Mouse (Mus musculus) stomach, embryonic 14.5 days (tissue): ENCODE data around the gene Ovol1. TPM values are rescaled to one million over a fixed set of nuclear protein-coding genes. Genes with fewer than 3 reads are reported as not detected.

Experiments
- ATAC-seq: fragments of 200-750 bp; cut with Nextera tagmentation; 2 replicates; pipeline ENCODE4 v1.8.0; 2017; ENCODE audit warnings: low read depth, moderate TSS enrichment; ENCODE audit not compliant: insufficient number of reproducible peaks, insufficient read depth, low FRiP score
- H3K27ac ChIP-seq: fragments of 300-500 bp; sonication (generic); 2 replicates; pipeline ENCODE4 v1.5.1; 2014; ENCODE audit warnings: mild to moderate bottlenecking, low read length, moderate library complexity, mixed read lengths
- H3K27me3 ChIP-seq: fragments of 300-500 bp; sonication (generic); 2 replicates; pipeline ENCODE4 v1.6.1; 2014; ENCODE audit warnings: low read length, control low read depth, mixed read lengths; ENCODE audit not compliant: control insufficient read depth, insufficient read depth
- H3K36me3 ChIP-seq: fragments of 300-500 bp; sonication (generic); 2 replicates; pipeline ENCODE4 v1.6.1; 2014; ENCODE audit warnings: mild to moderate bottlenecking, control low read depth, low read length, moderate library complexity, mixed read lengths; ENCODE audit not compliant: control insufficient read depth, insufficient read depth
- H3K4me1 ChIP-seq: fragments of 300-500 bp; sonication (generic); 2 replicates; pipeline ENCODE4 v1.6.1; 2014; ENCODE audit warnings: low read length, control low read depth, mixed read lengths; ENCODE audit not compliant: control insufficient read depth, insufficient read depth
- H3K4me2 ChIP-seq: fragments of 300-500 bp; sonication (generic); replicated peaks from 2 replicates; pipeline ENCODE4 v1.6.1; 2014; ENCODE audit warnings: low read depth, low read length, control low read depth
- H3K4me3 ChIP-seq: fragments of 300-500 bp; sonication (generic); 2 replicates; pipeline ENCODE4 v1.5.1; 2014; ENCODE audit warnings: low read depth, low read length, control low read depth
- H3K9ac ChIP-seq: fragments of 300-500 bp; sonication (generic); replicated peaks from 2 replicates; pipeline ENCODE4 v1.6.1; 2014; ENCODE audit warnings: low read depth, mild to moderate bottlenecking, control low read depth, low read length, moderate library complexity, mixed read lengths
- H3K9me3 ChIP-seq: fragments of 300-500 bp; sonication (generic); 2 replicates; pipeline ENCODE4 v1.6.1; 2016; ENCODE audit warnings: low read depth, low read length, control low read depth; ENCODE audit not compliant: control insufficient read depth
- WGBS: fragments of 180-500 bp; shearing (Covaris S2); extraction: QIAGEN DNeasy Blood & Tissue Kit; methylation state at CpG from one replicate; pipeline ENCODE4 v1.1.7; 2014; 5-methylcytosine and 5-hydroxymethylcytosine counted together
- polyA plus RNA-seq: library from polyadenylated mRNA; unstranded; fragments of >200 nt; fragmentation: Nextera tagmentation; extraction: Ambion mirVana; gene quantifications from 2 replicates; pipeline ENCODE4 v1.2.1, GENCODE M21; 2014

The Ovol1 gene
- polyA plus RNA-seq, 1 experiment from 2014 or later: 11.5 TPM

GRCm38 (mm10) chr19:5566316-5566715, 5.9 kb upstream of the Ovol1 start:
- Histone ChIP-seq H3K27ac (peak overlapping the region; percentile 88; the same call in 1 of the 2 replicates), H3K9ac (no peak overlapping the region), H3K27me3 (peaks cover 7% of the 10 kb centered on the region; the same call in 1 of the 2 replicates), H3K4me3 (peak overlapping the region; percentile 73; the same call in 1 of the 2 replicates), H3K36me3 (no peaks in the 10 kb centered on the region; the same call in 1 of the 2 replicates), H3K9me3 (no peaks in the 10 kb centered on the region), H3K4me1 (0 out of 2 replicates have a peak, but pooled peaks cover 12% of the 10 kb centered on the region), H3K4me2 (0 out of 2 replicates have a peak overlapping the region, but pooled peaks have one; percentile 91)
- no peak for ATAC-seq
- WGBS: 61% methylated on average over 5 of the region's 5 CpGs

- peaks cover 31% of the 10 kb centered on the region for H3K27me3 ChIP-seq
- peaks cover 15% of the 10 kb centered on the region; the same call in 1 of the 2 replicates for H3K4me1 ChIP-seq
- no peak overlapping the region for H3K27ac ChIP-seq
- H3K36me3 ChIP-seq: no peaks in the 10 kb centered on the region
- no peak overlapping the region for H3K4me3 ChIP-seq
- H3K9ac ChIP-seq: no peak overlapping the region
- no peaks in the 10 kb centered on the region for H3K9me3 ChIP-seq
- no peak for ATAC-seq
- 86% methylated on average over 10 of the region's 10 CpGs for WGBS
- H3K4me2 ChIP-seq: no peak overlapping the region
Measured at GRCm38 (mm10) chr19:5562776-5563175, 2.3 kb upstream of the Ovol1 start.

- Histone ChIP-seq H3K27ac (peak overlapping the region; percentile 86), H3K27me3 (peaks cover 31% of the 10 kb centered on the region), H3K9me3 (no peaks in the 10 kb centered on the region), H3K36me3 (no peaks in the 10 kb centered on the region), H3K4me2 (no peak overlapping the region), H3K4me1 (peaks cover 13% of the 10 kb centered on the region; the same call in 1 of the 2 replicates), H3K4me3 (no peak overlapping the region), H3K9ac (no peak overlapping the region)
- ATAC-seq: no peak
- 48% methylated on average over 3 of the region's 3 CpGs for whole genome bisulfite sequencing
Measured at GRCm38 (mm10) chr19:5561886-5562285, 1.4 kb upstream of the Ovol1 start.

- Histone ChIP-seq H3K9ac (no peak overlapping the region; the same call in 1 of the 2 replicates), H3K4me1 (peaks cover 8% of the 10 kb centered on the region; the same call in 1 of the 2 replicates), H3K4me2 (peak overlapping the region; percentile 61), H3K27ac (peak overlapping the region; percentile 86), H3K4me3 (peak overlapping the region; percentile 43), H3K27me3 (peaks cover 31% of the 10 kb centered on the region), H3K36me3 (no peaks in the 10 kb centered on the region), H3K9me3 (no peaks in the 10 kb centered on the region)
- WGBS: 18% methylated on average over 10 of the region's 10 CpGs
- no peak for ATAC-seq
Measured at GRCm38 (mm10) chr19:5561252-5561790, 875 bp upstream of the Ovol1 start.

- H3K9me3 ChIP-seq: no peaks in the 10 kb centered on the region
- no peaks in the 10 kb centered on the region for H3K36me3 ChIP-seq
- no peak; the same call in 1 of the 2 replicates for ATAC-seq
- peak overlapping the region; percentile 75 for H3K27ac ChIP-seq
- peak overlapping the region; percentile 43 for H3K4me3 ChIP-seq
- H3K4me1 ChIP-seq: peaks cover 8% of the 10 kb centered on the region; the same call in 1 of the 2 replicates
- WGBS: 1% methylated on average over 69 of the region's 69 CpGs
- H3K9ac ChIP-seq: peak overlapping the region; percentile 42
- peaks cover 35% of the 10 kb centered on the region for H3K27me3 ChIP-seq
- H3K4me2 ChIP-seq: peak overlapping the region; percentile 61
Measured at GRCm38 (mm10) chr19:5559631-5560456, 602 bp downstream of the Ovol1 start.

- Histone ChIP-seq H3K9me3 (no peaks in the 10 kb centered on the region), H3K4me1 (peaks cover 8% of the 10 kb centered on the region; the same call in 1 of the 2 replicates), H3K4me3 (peak overlapping the region; percentile 43), H3K4me2 (peak overlapping the region; percentile 61), H3K27me3 (peaks cover 35% of the 10 kb centered on the region), H3K9ac (no peak overlapping the region), H3K27ac (no peak overlapping the region; the same call in 1 of the 2 replicates), H3K36me3 (no peaks in the 10 kb centered on the region)
- whole genome bisulfite sequencing: 21% methylated on average over 7 of the region's 8 CpGs
- no peak for ATAC-seq
Measured at GRCm38 (mm10) chr19:5559229-5559628, 1.2 kb downstream of the Ovol1 start.

- Histone ChIP-seq H3K9ac (no peak overlapping the region), H3K9me3 (no peaks in the 10 kb centered on the region), H3K36me3 (no peaks in the 10 kb centered on the region), H3K27ac (no peak overlapping the region), H3K4me1 (peaks cover 8% of the 10 kb centered on the region; the same call in 1 of the 2 replicates), H3K4me3 (peak overlapping the region; percentile 43; the same call in 1 of the 2 replicates), H3K4me2 (peak overlapping the region; percentile 61), H3K27me3 (peaks cover 35% of the 10 kb centered on the region)
- no peak for ATAC-seq
- WGBS: 56% methylated on average over 8 of the region's 8 CpGs
Measured at GRCm38 (mm10) chr19:5558770-5559169, 1.7 kb downstream of the Ovol1 start.

GRCm38 (mm10) chr19:5558169-5558568, 2.3 kb downstream of the Ovol1 start:
- Histone ChIP-seq H3K27me3 (peaks cover 35% of the 10 kb centered on the region), H3K4me3 (no peak overlapping the region), H3K9ac (no peak overlapping the region), H3K4me2 (peak overlapping the region; percentile 24; the same call in 1 of the 2 replicates), H3K27ac (no peak overlapping the region), H3K36me3 (no peaks in the 10 kb centered on the region), H3K9me3 (no peaks in the 10 kb centered on the region), H3K4me1 (peaks cover 8% of the 10 kb centered on the region; the same call in 1 of the 2 replicates)
- no peak for ATAC-seq
- WGBS: 49% methylated on average over 7 of the region's 7 CpGs
